Mouse (Mus musculus): ENCODE data around the gene Fzr1. TPM values are rescaled to one million over a fixed set of nuclear protein-coding genes. Genes with fewer than 3 reads are reported as not detected.

The Fzr1 gene
- polyA plus RNA-seq, 1 experiment = 75.8 TPM

- 75% methylated on average over 1 of the region's 1 CpGs for WGBS
- TF ChIP-seq CTCF (IDR thresholded peaks at IDR 0.05; ENCODE audit: borderline replicate concordance, insufficient read depth, low read depth, low read length) (no peak), POLR2A (IDR thresholded peaks at IDR 0.05; ENCODE audit: borderline replicate concordance, insufficient read depth, low read length) (no peak)
- DNase-seq = no peak
- Histone ChIP-seq H3K27ac (ENCODE audit: insufficient read depth, low read length) (no peak overlapping the region), H3K4me1 (ENCODE audit: control insufficient read depth, insufficient read depth, low read length) (peaks cover 20% of the 10 kb centered on the region), H3K4me3 (replicated peaks; ENCODE audit: insufficient read depth, low read depth, low read length) (peak overlapping the region; percentile 82), H3K27me3 (ENCODE audit: control insufficient read depth, insufficient read depth, low read length) (no peaks in the 10 kb centered on the region)
Measured at GRCm38 (mm10) chr10:81358841-81359240, 19.5 kb downstream of the Fzr1 start.

- Histone ChIP-seq H3K27ac (ENCODE audit: insufficient read depth, low read length) (no peak overlapping the region), H3K27me3 (ENCODE audit: control insufficient read depth, insufficient read depth, low read length) (no peaks in the 10 kb centered on the region), H3K4me3 (replicated peaks; ENCODE audit: insufficient read depth, low read depth, low read length) (peak overlapping the region; percentile 82), H3K4me1 (ENCODE audit: control insufficient read depth, insufficient read depth, low read length) (peaks cover 20% of the 10 kb centered on the region)
- DNase-seq = no peak
- TF ChIP-seq CTCF (IDR thresholded peaks at IDR 0.05; ENCODE audit: borderline replicate concordance, insufficient read depth, low read depth, low read length) (no peak), POLR2A (IDR thresholded peaks at IDR 0.05; ENCODE audit: borderline replicate concordance, insufficient read depth, low read length) (no peak)
- 12% methylated on average over 4 of the region's 4 CpGs for WGBS
Measured at GRCm38 (mm10) chr10:81358209-81358608, 20.1 kb downstream of the Fzr1 start.

- peak within 1 kb of the TSS; percentile 82 for H3K4me3 ChIP-seq (replicated peaks; ENCODE audit: insufficient read depth, low read depth, low read length)
- peak; percentile 92 for DNase-seq
- 2% methylated on average over 79 of the region's 79 CpGs for WGBS
- H3K27me3 ChIP-seq (ENCODE audit: control insufficient read depth, insufficient read depth, low read length) = no peaks in the 10 kb centered on the region
- H3K4me1 ChIP-seq (ENCODE audit: control insufficient read depth, insufficient read depth, low read length) = peaks cover 20% of the 10 kb centered on the region
- no peak within 1 kb of the TSS for H3K27ac ChIP-seq (ENCODE audit: insufficient read depth, low read length)
- TF ChIP-seq CTCF (IDR thresholded peaks at IDR 0.05; ENCODE audit: borderline replicate concordance, insufficient read depth, low read depth, low read length) (no peak), POLR2A (IDR thresholded peaks at IDR 0.05; ENCODE audit: borderline replicate concordance, insufficient read depth, low read length) (peak; percentile 58)
Measured at GRCm38 (mm10) chr10:81356991-81357844, 21.1 kb downstream of the Fzr1 start, which contains the start of gene Mfsd12. Gene Mfsd12, plus strand, starts transcription at chr10:81357491.

GRCm38 (mm10) chr10:81356352-81356990 lies 21.8 kb downstream of the Fzr1 start:
- 60% methylated on average over 12 of the region's 12 CpGs for WGBS
- Histone ChIP-seq H3K4me3 (replicated peaks; ENCODE audit: insufficient read depth, low read depth, low read length) (no peak overlapping the region), H3K4me1 (ENCODE audit: control insufficient read depth, insufficient read depth, low read length) (peaks cover 20% of the 10 kb centered on the region), H3K27ac (ENCODE audit: insufficient read depth, low read length) (no peak overlapping the region), H3K27me3 (ENCODE audit: control insufficient read depth, insufficient read depth, low read length) (no peaks in the 10 kb centered on the region)
- no peak for DNase-seq
- TF ChIP-seq POLR2A (IDR thresholded peaks at IDR 0.05; ENCODE audit: borderline replicate concordance, insufficient read depth, low read length) = no peak
- no peak for TF ChIP-seq CTCF (IDR thresholded peaks at IDR 0.05; ENCODE audit: borderline replicate concordance, insufficient read depth, low read depth, low read length)

- H3K4me3 ChIP-seq (replicated peaks; ENCODE audit: insufficient read depth, low read depth, low read length) = no peak overlapping the region
- WGBS = 87% methylated on average over 4 of the region's 4 CpGs
Measured at GRCm38 (mm10) chr10:81355533-81355932, 22.8 kb downstream of the Fzr1 start.

GRCm38 (mm10) chr10:81354738-81355477 lies 23.4 kb downstream of the Fzr1 start:
- H3K4me1 ChIP-seq (ENCODE audit: control insufficient read depth, insufficient read depth, low read length) = peaks cover 17% of the 10 kb centered on the region
- DNase-seq = no peak
- no peak overlapping the region for H3K27ac ChIP-seq (ENCODE audit: insufficient read depth, low read length)
- WGBS = 75% methylated on average over 9 of the region's 9 CpGs
- TF ChIP-seq CTCF (IDR thresholded peaks at IDR 0.05; ENCODE audit: borderline replicate concordance, insufficient read depth, low read depth, low read length) (no peak), POLR2A (IDR thresholded peaks at IDR 0.05; ENCODE audit: borderline replicate concordance, insufficient read depth, low read length) (no peak)
- H3K27me3 ChIP-seq (ENCODE audit: control insufficient read depth, insufficient read depth, low read length) = no peaks in the 10 kb centered on the region
- no peak overlapping the region for H3K4me3 ChIP-seq (replicated peaks; ENCODE audit: insufficient read depth, low read depth, low read length)

More at GRCm38 (mm10) chr10:81355533-81355932, 22.8 kb downstream of the Fzr1 start:
- Histone ChIP-seq H3K27me3 (ENCODE audit: control insufficient read depth, insufficient read depth, low read length) (no peaks in the 10 kb centered on the region), H3K4me1 (ENCODE audit: control insufficient read depth, insufficient read depth, low read length) (peaks cover 20% of the 10 kb centered on the region), H3K27ac (ENCODE audit: insufficient read depth, low read length) (no peak overlapping the region)
- no peak for DNase-seq
- no peak for TF ChIP-seq POLR2A (IDR thresholded peaks at IDR 0.05; ENCODE audit: borderline replicate concordance, insufficient read depth, low read length)
- TF ChIP-seq CTCF (IDR thresholded peaks at IDR 0.05; ENCODE audit: borderline replicate concordance, insufficient read depth, low read depth, low read length) = no peak

GRCm38 (mm10) chr10:81351678-81352291 lies 26.5 kb downstream of the Fzr1 start:
- DNase-seq = no peak
- H3K27ac ChIP-seq (ENCODE audit: insufficient read depth, low read length) = no peak overlapping the region
- TF ChIP-seq POLR2A (IDR thresholded peaks at IDR 0.05; ENCODE audit: borderline replicate concordance, insufficient read depth, low read length) = no peak
- TF ChIP-seq CTCF (IDR thresholded peaks at IDR 0.05; ENCODE audit: borderline replicate concordance, insufficient read depth, low read depth, low read length) = no peak
- peaks cover 8% of the 10 kb centered on the region for H3K4me1 ChIP-seq (ENCODE audit: control insufficient read depth, insufficient read depth, low read length)
- WGBS = 30% methylated on average over 9 of the region's 9 CpGs
- H3K27me3 ChIP-seq (ENCODE audit: control insufficient read depth, insufficient read depth, low read length) = no peaks in the 10 kb centered on the region
- H3K4me3 ChIP-seq (replicated peaks; ENCODE audit: insufficient read depth, low read depth, low read length) = no peak overlapping the region

Measured in cerebellum, adult 2 months (tissue).